Mouse (Mus musculus) intestine, postnatal 0 days (tissue): ENCODE measurements at regions not wholly inside any gene's neighbourhood (a gene's known extent, or its start where the extent isn't known, plus 50 kb on each side); places are given as distances from the start of the nearest gene placed in this dataset.

Experiments
- ATAC-seq: fragments of 200-750 bp; cut with Nextera tagmentation; 2 replicates; pipeline ENCODE4 v1.8.0; 2017; ENCODE audit warnings: mild to moderate bottlenecking, moderate TSS enrichment, moderate library complexity
- H3K27ac ChIP-seq: fragments of 300-500 bp; sonication (generic); 2 replicates; pipeline ENCODE4 v1.5.1; 2014; ENCODE audit warnings: mild to moderate bottlenecking, low read depth, low read length, moderate library complexity
- H3K27me3 ChIP-seq: fragments of 300-500 bp; sonication (generic); replicated peaks from 2 replicates; pipeline ENCODE4 v1.6.1; 2014; ENCODE audit warnings: low read length, mixed read lengths; ENCODE audit not compliant: control insufficient read depth, insufficient read depth
- H3K36me3 ChIP-seq: fragments of 300-500 bp; sonication (generic); 2 replicates; pipeline ENCODE4 v1.6.1; 2014; ENCODE audit warnings: mild to moderate bottlenecking, moderate library complexity; ENCODE audit not compliant: control insufficient read depth, insufficient read depth
- H3K4me1 ChIP-seq: fragments of 300-500 bp; sonication (generic); replicated peaks from 2 replicates; pipeline ENCODE4 v1.6.1; 2014; ENCODE audit warnings: antibody characterized with exemption, low read length, mixed read lengths; ENCODE audit not compliant: control insufficient read depth, insufficient read depth
- H3K4me2 ChIP-seq: fragments of 300-500 bp; sonication (generic); replicated peaks from 2 replicates; pipeline ENCODE4 v1.6.1; 2014; ENCODE audit warnings: low read depth, mild to moderate bottlenecking, moderate library complexity
- H3K4me3 ChIP-seq: fragments of 300-500 bp; sonication (generic); 2 replicates; pipeline ENCODE4 v1.5.1; 2014; ENCODE audit warnings: low read depth, low read length
- H3K9ac ChIP-seq: fragments of 300-500 bp; sonication (generic); 2 replicates; pipeline ENCODE4 v1.6.1; 2014; ENCODE audit warnings: mild to moderate bottlenecking, low read depth, low read length
- H3K9me3 ChIP-seq: fragments of 300-500 bp; sonication (generic); 2 replicates; pipeline ENCODE4 v1.6.1; 2016; ENCODE audit warnings: mixed run types; ENCODE audit not compliant: control insufficient read depth
- CTCF ChIP-seq: sonication (generic); IDR thresholded peaks from 2 replicates; pipeline ENCODE4 v1.5.1; 2016; ENCODE audit warnings: low read depth, mild to moderate bottlenecking, control low read depth, antibody characterized with exemption, moderate library complexity
- WGBS: fragments of 180-500 bp; shearing (Covaris S2); extraction: QIAGEN DNeasy Blood & Tissue Kit; methylation state at CpG from one replicate; pipeline ENCODE4 v1.1.7; 2014; 5-methylcytosine and 5-hydroxymethylcytosine counted together

- H3K4me2 ChIP-seq = no peak overlapping the region
- WGBS = 78% methylated on average over 2 of the region's 2 CpGs
- no peak overlapping the region for H3K4me3 ChIP-seq
- no peak overlapping the region for H3K27ac ChIP-seq
- no peaks in the 10 kb centered on the region for H3K36me3 ChIP-seq
- no peaks in the 10 kb centered on the region for H3K4me1 ChIP-seq
- TF ChIP-seq CTCF = no peak
- no peaks in the 10 kb centered on the region for H3K27me3 ChIP-seq
- no peaks in the 10 kb centered on the region for H3K9me3 ChIP-seq
- H3K9ac ChIP-seq = no peak overlapping the region
- ATAC-seq = no peak
Observed at GRCm38 (mm10) chr3:84376510-84376909, 69.8 kb upstream of the Trim2 start.

DNA sequence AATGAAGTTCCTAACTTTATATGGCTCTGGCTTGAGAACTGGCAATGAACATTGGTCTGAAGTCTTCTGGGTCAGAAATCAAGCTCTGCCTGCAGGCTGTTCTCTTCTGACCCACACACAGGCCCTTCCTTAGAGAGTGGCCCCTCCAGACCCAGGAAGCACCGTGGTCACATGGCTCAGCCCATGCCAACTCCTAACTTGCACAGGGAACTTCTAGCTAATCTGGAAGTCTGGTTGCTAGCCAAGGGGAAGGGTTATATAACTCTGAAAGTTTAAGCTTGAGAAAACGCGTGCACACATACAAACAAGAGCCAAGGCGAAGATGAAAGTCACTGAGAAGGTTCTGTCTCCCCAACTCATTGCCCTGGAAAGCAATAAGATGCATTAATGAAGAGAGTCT lies 69.2 kb upstream of the Trim2 start:
- ATAC-seq = no peak
- Histone ChIP-seq H3K4me3 (no peak overlapping the region), H3K36me3 (no peaks in the 10 kb centered on the region), H3K9ac (no peak overlapping the region), H3K27me3 (no peaks in the 10 kb centered on the region), H3K4me1 (no peaks in the 10 kb centered on the region), H3K4me2 (no peak overlapping the region), H3K9me3 (no peaks in the 10 kb centered on the region), H3K27ac (no peak overlapping the region)
- no peak for TF ChIP-seq CTCF
- WGBS = 68% methylated on average over 4 of the region's 4 CpGs

- no peak overlapping the region for H3K4me3 ChIP-seq
- no peak overlapping the region for H3K9ac ChIP-seq
- WGBS = 91% methylated on average over 4 of the region's 4 CpGs
- ATAC-seq = no peak
- no peak overlapping the region for H3K4me2 ChIP-seq
- no peak overlapping the region for H3K27ac ChIP-seq
- H3K36me3 ChIP-seq = no peaks in the 10 kb centered on the region
- H3K9me3 ChIP-seq = no peaks in the 10 kb centered on the region
- TF ChIP-seq CTCF = no peak
- no peaks in the 10 kb centered on the region for H3K4me1 ChIP-seq
- no peaks in the 10 kb centered on the region for H3K27me3 ChIP-seq
Observed at GRCm38 (mm10) chr3:84371842-84372241, 65.2 kb upstream of the Trim2 start.

DNA sequence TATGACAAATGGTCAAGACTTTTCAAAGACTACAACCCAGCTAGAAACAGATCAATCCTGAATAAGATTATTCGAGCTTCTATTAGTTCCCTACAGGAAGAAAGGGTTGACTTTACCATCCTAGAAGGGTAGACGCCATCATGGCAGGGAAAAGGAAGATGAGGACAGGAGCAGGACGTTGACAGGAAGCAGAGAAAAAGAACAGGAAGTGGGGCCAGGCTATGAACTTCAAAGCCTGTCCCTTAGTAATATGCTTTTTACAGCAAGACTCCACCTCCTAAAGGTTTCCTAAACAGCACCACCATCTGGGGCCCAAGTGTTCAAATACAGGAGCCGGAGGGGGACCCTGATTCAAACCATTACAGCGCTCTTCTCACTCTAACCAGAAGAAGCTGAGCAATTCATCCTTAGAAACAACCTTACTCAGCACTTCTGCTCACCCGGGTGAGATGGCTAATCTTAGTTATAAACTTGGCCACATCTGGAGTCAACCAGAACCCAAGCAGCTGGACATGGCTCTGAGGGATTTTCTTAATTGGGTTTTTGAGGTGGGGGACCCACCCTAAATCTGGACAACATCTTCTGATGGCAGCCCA lies 60.6 kb upstream of the Trim2 start:
- TF ChIP-seq CTCF = no peak
- Histone ChIP-seq H3K4me1 (no peaks in the 10 kb centered on the region), H3K27ac (no peak overlapping the region), H3K9ac (no peak overlapping the region), H3K4me3 (no peak overlapping the region), H3K27me3 (no peaks in the 10 kb centered on the region), H3K9me3 (no peaks in the 10 kb centered on the region), H3K4me2 (no peak overlapping the region), H3K36me3 (no peaks in the 10 kb centered on the region)
- no peak for ATAC-seq
- WGBS = 75% methylated on average over 6 of the region's 6 CpGs

DNA sequence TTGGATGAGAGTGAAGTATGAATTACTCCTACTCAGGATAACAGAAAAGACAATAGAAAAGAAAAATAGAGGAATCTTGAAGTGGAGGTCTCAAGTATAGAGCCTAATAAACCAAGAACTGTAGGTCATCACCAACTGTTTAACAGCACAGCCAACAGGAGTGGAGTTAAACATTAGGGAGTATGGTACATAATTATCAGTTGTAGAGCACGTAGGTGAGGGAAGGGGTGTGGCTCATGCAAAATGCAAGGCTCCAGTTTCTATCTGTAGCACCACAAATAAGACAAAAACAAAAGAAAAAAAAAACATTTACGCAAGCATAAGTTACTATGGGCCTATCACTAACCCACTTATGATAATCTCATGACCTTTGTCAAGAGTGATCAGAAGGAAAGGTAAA lies 52.0 kb upstream of the Trim2 start:
- TF ChIP-seq CTCF = no peak

DNA sequence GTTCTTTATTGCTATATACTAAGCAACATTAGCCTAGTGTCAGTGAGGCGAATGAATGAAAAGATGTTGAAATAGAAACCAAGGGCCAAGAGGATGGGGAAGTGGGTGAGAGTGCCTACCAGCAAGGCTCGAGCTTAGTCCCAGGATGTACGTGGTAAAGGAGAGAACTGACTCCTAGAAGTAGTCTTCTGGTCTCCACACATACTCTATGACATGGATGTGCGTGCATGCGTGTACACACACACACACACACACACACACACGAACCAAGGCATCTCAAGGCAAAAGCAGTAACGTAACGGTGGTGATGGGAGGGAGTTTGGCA lies 50.0 kb upstream of the Trim2 start:
- WGBS = 89% methylated on average over 8 of the region's 8 CpGs
- no peaks in the 10 kb centered on the region for H3K9me3 ChIP-seq
- H3K36me3 ChIP-seq = no peaks in the 10 kb centered on the region
- H3K4me3 ChIP-seq = no peak overlapping the region
- no peak overlapping the region for H3K27ac ChIP-seq
- H3K9ac ChIP-seq = no peak overlapping the region
- TF ChIP-seq CTCF = no peak
- no peak for ATAC-seq
- no peaks in the 10 kb centered on the region for H3K4me1 ChIP-seq
- no peak overlapping the region for H3K4me2 ChIP-seq
- no peaks in the 10 kb centered on the region for H3K27me3 ChIP-seq

More for the DNA sequence above, 52.0 kb upstream of the Trim2 start:
- Histone ChIP-seq H3K36me3 (no peaks in the 10 kb centered on the region), H3K27me3 (no peaks in the 10 kb centered on the region), H3K4me2 (no peak overlapping the region), H3K9ac (no peak overlapping the region), H3K27ac (no peak overlapping the region), H3K9me3 (no peaks in the 10 kb centered on the region), H3K4me1 (no peaks in the 10 kb centered on the region), H3K4me3 (no peak overlapping the region)
- 53% methylated on average over 2 of the region's 2 CpGs for WGBS
- ATAC-seq = no peak
